8 mouse cellular contexts compared by ENCODE assay signal in the genomic region with DNA sequence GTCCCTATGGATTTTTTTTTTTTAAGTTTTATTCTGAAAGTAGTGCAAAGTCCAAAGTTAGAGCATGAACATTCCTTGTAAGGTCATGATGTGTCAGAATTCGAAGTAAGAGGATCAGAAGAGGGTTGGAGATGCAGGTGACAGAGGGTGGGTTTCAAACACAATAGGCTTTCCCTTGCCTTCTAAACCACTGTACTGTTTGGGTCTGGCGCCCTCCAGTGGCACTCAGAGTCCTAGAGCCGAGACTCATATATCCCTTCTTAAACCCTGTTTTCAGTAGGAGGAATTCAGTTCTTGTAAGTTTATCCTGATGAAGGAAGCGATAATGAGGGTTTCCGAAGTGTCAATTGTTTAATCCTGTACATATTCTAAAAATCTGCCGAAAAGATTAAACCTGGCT. TPM values are rescaled to one million over a fixed set of nuclear protein-coding genes. Genes with fewer than 3 reads are reported as not detected.
A peak's percentile ranks its signal among the peaks of the same experiment; 100 is the strongest.
DNase-seq lines count a peak whose midpoint lies in the region; ATAC-seq and TF ChIP-seq lines count a peak whose summit lies in the region.

No protein-coding gene starts in this region.

- TF ChIP-seq POLR2A in cortical plate, adult 2 months (IDR thresholded peaks at IDR 0.05; ENCODE audit: extremely low read depth, insufficient read depth, low read length): no peak

- H3K4me1 ChIP-seq in cortical plate, adult 2 months (ENCODE audit: control insufficient read depth, insufficient read depth, low read length): no peaks in the 10 kb centered on the region
- H3K4me1 ChIP-seq in kidney, embryonic 15.5 days: peaks cover 36% of the 10 kb centered on the region
- H3K4me1 ChIP-seq in limb, embryonic 12.5 days (replicated peaks): peaks cover 5% of the 10 kb centered on the region; the same call in 1 of the 2 replicates

- ATAC-seq in kidney, embryonic 15.5 days (replicated peaks; ENCODE audit: low FRiP score): peak; percentile 74
- ATAC-seq in limb, embryonic 12.5 days (ENCODE audit: insufficient number of reproducible peaks, insufficient read depth, low FRiP score, low TSS enrichment, low read depth): peak; percentile 70; the same call in 1 of the 2 replicates

- TF ChIP-seq CTCF in cortical plate, adult 2 months (IDR thresholded peaks at IDR 0.05; ENCODE audit: extremely low read depth, insufficient read depth, low read length): peak; percentile 92

- H3K9me3 ChIP-seq in kidney, embryonic 15.5 days (replicated peaks): no peaks in the 10 kb centered on the region
- no peaks in the 10 kb centered on the region for H3K9me3 ChIP-seq in limb, embryonic 12.5 days

- DNase-seq in urinary bladder, postnatal 14 days (ENCODE audit: low spot score): peak; percentile 62
- DNase-seq in urinary bladder, postnatal 10 days (ENCODE audit: low spot score): no peak
- peak; percentile 32 to 35 for DNase-seq in gastrocnemius, postnatal 36 days
- DNase-seq in naive thymus-derived CD4-positive, alpha-beta T cell, adult 2 months (ENCODE audit: low read depth): peak; percentile 5
- peak; percentile 66 for DNase-seq in thymus, postnatal 0 days (ENCODE audit: low spot score)

- WGBS in kidney, embryonic 15.5 days: 13% methylated on average over 6 of the region's 6 CpGs
- WGBS in limb, embryonic 12.5 days: 16% methylated on average over 6 of the region's 6 CpGs

- H3K36me3 ChIP-seq in kidney, embryonic 15.5 days: peaks cover 4% of the 10 kb centered on the region
- no peaks in the 10 kb centered on the region for H3K36me3 ChIP-seq in limb, embryonic 12.5 days

- H3K9ac ChIP-seq in kidney, embryonic 15.5 days: peak overlapping the region; percentile 21; the same call in 1 of the 2 replicates
- no peak overlapping the region for H3K9ac ChIP-seq in limb, embryonic 12.5 days (replicated peaks)

- intact Hi-C loops in gastrocnemius, postnatal 36 days (cut with DNase I): loop anchor here (1.0 to 10.0 kb wide), 3 partner anchors 165 to 233 kb away; no protein-coding TSS in a partner anchor

- peak overlapping the region; percentile 42 for H3K4me3 ChIP-seq in cortical plate, adult 2 months (ENCODE audit: insufficient read depth, low read length)
- peak overlapping the region; percentile 53 for H3K4me3 ChIP-seq in kidney, embryonic 15.5 days (replicated peaks)
- H3K4me3 ChIP-seq in limb, embryonic 12.5 days (replicated peaks): no peak overlapping the region

- peak overlapping the region; percentile 75 for H3K4me2 ChIP-seq in kidney, embryonic 15.5 days
- H3K4me2 ChIP-seq in limb, embryonic 12.5 days: no peak overlapping the region

- no peak overlapping the region for H3K27ac ChIP-seq in cortical plate, adult 2 months (ENCODE audit: insufficient read depth, low read length)
- 0 out of 2 replicates have a peak overlapping the region, but pooled peaks have one; percentile 32 for H3K27ac ChIP-seq in kidney, embryonic 15.5 days
- no peak overlapping the region for H3K27ac ChIP-seq in limb, embryonic 12.5 days

- peaks cover 24% of the 10 kb centered on the region for H3K27me3 ChIP-seq in kidney, embryonic 15.5 days
- peaks cover 46% of the 10 kb centered on the region for H3K27me3 ChIP-seq in limb, embryonic 12.5 days

RNA-seq across cellular contexts. Expression of a gene that starts 1.4 kb away (rescaled TPM):
- 4.3 and 5.3 TPM in 2 replicates for polyA plus RNA-seq in cortical plate, adult 2 months (2012; rRNA removed)
- total RNA-seq in gastrocnemius, postnatal 36 days (2021): under 1 TPM; 0.38 to 0.44 TPM
- polyA plus RNA-seq in kidney, embryonic 15.5 days (2015; fragmentation: Nextera tagmentation; extraction: Ambion mirVana): 14.5 and 15.2 TPM in 2 replicates
- polyA plus RNA-seq in limb, embryonic 12.5 days (2016; fragmentation: Nextera tagmentation; extraction: Ambion mirVana): 0.47 and 0.51 TPM in 2 replicates
- 0.13 and 0.18 TPM in 2 replicates for polyA plus RNA-seq in thymus, postnatal 0 days (2015; fragmentation: Nextera tagmentation; extraction: Ambion mirVana)
